Mouse (Mus musculus) neutrophil, adult 5-6 weeks (primary cell): ENCODE results near the gene Cmtm3. TPM values are rescaled to one million over a fixed set of nuclear protein-coding genes. Genes with fewer than 3 reads are reported as not detected.

ENCODE experiments used
- total RNA-seq: library from RNA; stranded (forward); fragments of 200-1000 nt; gene quantifications from 2 replicates; pipeline ENCODE4 v1.2.3, GENCODE M21; 2017

Gene Cmtm3
- total RNA-seq, 1 experiment from 2014 or later: 3.8 TPM

Other genes with a start within 250 kb of the Cmtm3 start
- 1.5 TPM in 1 of 2 replicates, not detected in the other for gene Cdh5, start 237.8 kb upstream of the Cmtm3 start, total RNA-seq
- 0.12 TPM in 2 replicates for gene Bean1, start 169.0 kb upstream of the Cmtm3 start, total RNA-seq
- 83.1 and 93.4 TPM in 2 replicates for gene Tk2, start 90.9 kb upstream of the Cmtm3 start, total RNA-seq
- gene Cklf, start 88.5 kb upstream of the Cmtm3 start, total RNA-seq: 82.9 and 88.5 TPM in 2 replicates
- not detected in 2 replicates for gene Cmtm2a, start 46.2 kb upstream of the Cmtm3 start, total RNA-seq
- gene Gm45711, start 29.3 kb upstream of the Cmtm3 start, total RNA-seq: not detected in 2 replicates
- not detected in 2 replicates for gene Cmtm1, start 29.3 kb upstream of the Cmtm3 start, total RNA-seq
- not detected in 2 replicates for gene Gm11020, start 17.8 kb upstream of the Cmtm3 start, total RNA-seq
- gene Cmtm2b, start 17.2 kb upstream of the Cmtm3 start, total RNA-seq: not detected in 2 replicates
- 0.49 and 0.81 TPM in 2 replicates for gene Cmtm4, start 56.4 kb downstream of the Cmtm3 start, total RNA-seq
- 69.2 TPM in 2 replicates for gene Dync1li2, start 103.6 kb downstream of the Cmtm3 start, total RNA-seq
- gene Terb1, start 170.5 kb downstream of the Cmtm3 start, total RNA-seq: 0.81 and 1.2 TPM in 2 replicates
- gene Nae1, start 195.2 kb downstream of the Cmtm3 start, total RNA-seq: 98.6 and 98.9 TPM in 2 replicates
- 2.2 and 2.4 TPM in 2 replicates for gene Car7, start 195.3 kb downstream of the Cmtm3 start, total RNA-seq